Mouse (Mus musculus): ENCODE data around the gene Adgre5. TPM values are rescaled to one million over a fixed set of nuclear protein-coding genes. Genes with fewer than 3 reads are reported as not detected.

Gene Adgre5
- polyA plus RNA-seq, 1 experiment from 2014 or later: 13.4 TPM

DNA sequence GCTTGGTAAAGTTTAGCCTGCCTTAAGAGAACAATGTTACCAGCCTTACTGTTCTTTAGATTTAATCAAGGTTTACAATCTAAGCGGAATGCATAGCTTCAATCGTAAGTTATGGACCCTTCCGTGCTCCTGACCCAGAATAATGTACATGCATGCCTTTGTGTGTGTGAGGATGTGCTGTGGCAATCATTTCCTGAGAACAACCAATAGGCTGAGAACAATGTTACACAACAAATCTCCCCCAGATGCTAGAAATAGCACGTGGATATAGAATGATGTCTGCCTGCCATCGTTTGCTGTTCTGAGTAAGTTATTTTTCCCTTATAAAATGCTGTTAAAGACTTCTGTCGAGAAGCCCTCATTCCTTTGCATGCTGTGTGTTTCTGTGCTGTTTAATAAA is 8.2 kb downstream of the Adgre5 start:
- no peaks in the 10 kb centered on the region for H3K36me3 ChIP-seq
- H3K4me1 ChIP-seq (replicated peaks): no peaks in the 10 kb centered on the region
- H3K4me2 ChIP-seq: no peak overlapping the region
- no peak for ATAC-seq (ENCODE audit: low FRiP score, low read depth)
- H3K4me3 ChIP-seq: no peak overlapping the region
- H3K9ac ChIP-seq: no peak overlapping the region
- H3K27ac ChIP-seq (replicated peaks): no peak overlapping the region
- WGBS: 86% methylated on average over 6 of the region's 6 CpGs
- H3K9me3 ChIP-seq: no peaks in the 10 kb centered on the region
- H3K27me3 ChIP-seq: no peaks in the 10 kb centered on the region

DNA sequence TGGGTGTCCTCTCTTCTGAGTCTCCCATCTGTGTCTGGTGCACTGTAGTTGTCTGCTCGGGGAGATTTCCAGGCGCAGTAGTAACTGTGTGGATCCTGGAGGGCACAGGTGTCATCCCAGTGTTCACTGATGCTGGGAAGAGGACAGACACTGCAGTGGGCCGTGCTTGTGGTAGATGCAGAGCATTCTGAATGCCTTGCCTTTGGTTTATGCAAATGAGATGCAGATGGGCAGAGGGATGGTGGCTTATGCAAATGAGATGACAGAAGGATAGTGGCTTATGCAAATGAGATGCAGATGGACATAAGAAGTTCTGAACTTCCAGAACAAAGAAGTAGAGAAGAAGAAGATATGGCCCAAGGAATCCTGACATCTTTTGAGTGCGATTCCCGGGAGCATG is 9.2 kb downstream of the Adgre5 start:
- Histone ChIP-seq H3K36me3 (no peaks in the 10 kb centered on the region), H3K27ac (replicated peaks) (no peak overlapping the region), H3K27me3 (no peaks in the 10 kb centered on the region), H3K4me2 (no peak overlapping the region), H3K9ac (no peak overlapping the region), H3K4me1 (replicated peaks) (no peaks in the 10 kb centered on the region), H3K9me3 (no peaks in the 10 kb centered on the region), H3K4me3 (no peak overlapping the region)
- no peak for ATAC-seq (ENCODE audit: low FRiP score, low read depth)
- 72% methylated on average over 5 of the region's 5 CpGs for whole genome bisulfite sequencing

DNA sequence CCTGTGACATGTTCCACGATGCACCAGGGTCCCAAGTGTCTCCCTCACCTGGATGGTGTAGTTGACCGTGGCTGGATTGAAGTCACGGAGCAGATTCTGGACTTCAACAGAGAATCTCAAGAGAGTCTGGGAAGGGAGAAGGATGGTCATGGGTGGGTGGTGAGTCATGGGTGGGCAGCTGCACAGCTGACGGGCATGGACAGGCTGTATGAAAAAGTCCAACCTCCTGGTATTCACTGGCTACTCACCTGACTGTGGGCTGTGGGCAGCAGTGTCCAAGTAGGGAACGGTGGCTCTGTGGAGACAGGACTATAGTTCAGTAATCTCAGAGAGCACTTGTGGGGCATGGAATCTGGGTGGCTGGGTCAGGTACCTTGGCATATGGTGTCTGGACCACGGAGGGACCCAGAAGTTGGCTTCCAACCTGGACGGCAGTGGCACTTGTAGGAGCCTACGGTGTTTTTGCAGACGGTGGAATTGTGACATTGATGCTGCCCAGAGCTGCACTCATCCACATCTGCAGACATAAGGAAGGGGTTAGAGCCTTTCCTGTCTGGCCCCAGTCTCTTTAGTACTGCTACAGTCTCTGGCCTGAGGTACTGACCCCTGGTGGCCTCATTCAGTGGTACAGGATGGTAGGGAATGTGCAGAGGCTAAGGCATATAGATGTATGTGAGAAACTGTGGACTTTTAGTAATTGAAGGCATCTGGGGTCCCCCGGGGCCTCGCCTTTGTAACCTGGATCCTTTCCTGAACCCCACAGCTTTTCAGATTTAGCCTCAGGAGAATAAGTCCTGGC is 11.9 kb downstream of the Adgre5 start:
- Histone ChIP-seq H3K4me2 (no peak overlapping the region), H3K27ac (replicated peaks) (no peak overlapping the region), H3K36me3 (peaks cover 17% of the 10 kb centered on the region), H3K27me3 (no peaks in the 10 kb centered on the region), H3K9ac (no peak overlapping the region), H3K4me3 (no peak overlapping the region), H3K9me3 (no peaks in the 10 kb centered on the region), H3K4me1 (replicated peaks) (no peaks in the 10 kb centered on the region)
- ATAC-seq (ENCODE audit: low FRiP score, low read depth): no peak
- WGBS: 86% methylated on average over 11 of the region's 11 CpGs

DNA sequence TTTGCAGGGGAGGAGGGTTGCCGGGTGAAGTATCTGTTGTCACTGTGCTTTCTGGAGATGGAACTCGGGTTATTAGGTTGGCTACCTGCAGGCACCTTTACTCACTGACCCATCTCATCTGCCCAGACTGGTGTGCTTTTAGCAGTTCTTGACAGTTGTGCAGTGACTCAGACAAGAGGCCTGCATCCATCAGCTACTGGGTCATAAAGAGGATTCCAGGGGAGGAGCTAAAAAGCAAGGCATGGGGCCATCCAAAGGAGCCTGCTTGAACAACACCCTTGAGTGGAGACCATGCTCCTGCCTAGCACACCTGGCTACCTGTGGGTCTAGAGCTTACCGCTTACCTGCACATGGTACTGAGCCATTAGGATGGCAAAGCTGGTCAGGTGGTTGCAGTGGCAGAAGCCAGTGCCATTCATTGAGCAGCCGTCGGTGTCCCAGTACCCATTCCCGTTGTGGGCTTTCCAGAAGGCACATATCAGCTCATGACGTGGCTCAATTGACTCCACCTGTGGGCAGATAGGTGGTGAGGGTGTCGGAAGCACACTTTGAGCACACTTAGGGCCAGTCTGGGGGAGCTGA is 15.5 kb downstream of the Adgre5 start:
- H3K36me3 ChIP-seq: peaks cover 51% of the 10 kb centered on the region
- no peak overlapping the region for H3K9ac ChIP-seq
- H3K27me3 ChIP-seq: no peaks in the 10 kb centered on the region
- H3K9me3 ChIP-seq: no peaks in the 10 kb centered on the region
- no peak for ATAC-seq (ENCODE audit: low FRiP score, low read depth)
- no peak overlapping the region for H3K4me3 ChIP-seq
- no peak overlapping the region for H3K27ac ChIP-seq (replicated peaks)
- H3K4me2 ChIP-seq: no peak overlapping the region
- WGBS: 97% methylated on average over 8 of the region's 8 CpGs
- H3K4me1 ChIP-seq (replicated peaks): no peaks in the 10 kb centered on the region

DNA sequence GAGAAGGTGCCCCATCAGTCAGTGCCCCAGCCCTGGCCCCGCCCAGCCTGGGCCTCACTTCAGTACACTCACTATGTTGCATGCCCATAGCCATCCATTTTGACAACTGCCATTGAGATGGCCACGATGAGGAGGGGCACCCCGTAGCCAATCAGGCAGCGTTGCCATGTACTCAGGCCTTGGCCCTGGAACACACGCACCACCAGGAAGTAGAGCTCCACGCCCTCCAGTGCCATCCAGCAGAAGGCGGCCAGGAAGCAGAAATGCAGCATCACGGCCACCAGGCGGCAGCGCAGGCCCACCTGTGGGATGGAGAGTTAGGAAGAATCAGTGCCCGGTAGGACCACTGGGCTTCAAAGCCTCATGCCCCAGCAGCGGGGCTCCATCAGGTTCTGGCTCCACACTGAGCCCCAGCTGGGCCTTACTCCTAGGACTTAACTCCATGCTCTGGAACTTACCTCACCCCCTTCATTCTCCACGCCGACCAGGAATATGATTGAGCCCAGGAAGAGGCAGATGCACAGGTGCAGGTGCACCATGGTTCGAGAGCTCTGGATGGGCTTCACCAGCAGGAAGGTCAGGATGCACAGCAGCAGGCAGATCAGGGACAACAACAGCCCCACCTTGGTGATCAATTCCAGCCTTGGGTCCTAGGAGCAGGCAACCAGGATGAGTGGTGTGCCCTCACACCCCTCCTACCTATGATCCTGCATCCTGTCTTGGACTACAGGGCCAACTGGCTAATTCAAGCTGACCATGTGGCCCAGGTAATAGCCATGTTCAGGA is 16.2 kb downstream of the Adgre5 start:
- H3K27me3 ChIP-seq: no peaks in the 10 kb centered on the region
- 49% methylated on average over 15 of the region's 15 CpGs for WGBS

DNA sequence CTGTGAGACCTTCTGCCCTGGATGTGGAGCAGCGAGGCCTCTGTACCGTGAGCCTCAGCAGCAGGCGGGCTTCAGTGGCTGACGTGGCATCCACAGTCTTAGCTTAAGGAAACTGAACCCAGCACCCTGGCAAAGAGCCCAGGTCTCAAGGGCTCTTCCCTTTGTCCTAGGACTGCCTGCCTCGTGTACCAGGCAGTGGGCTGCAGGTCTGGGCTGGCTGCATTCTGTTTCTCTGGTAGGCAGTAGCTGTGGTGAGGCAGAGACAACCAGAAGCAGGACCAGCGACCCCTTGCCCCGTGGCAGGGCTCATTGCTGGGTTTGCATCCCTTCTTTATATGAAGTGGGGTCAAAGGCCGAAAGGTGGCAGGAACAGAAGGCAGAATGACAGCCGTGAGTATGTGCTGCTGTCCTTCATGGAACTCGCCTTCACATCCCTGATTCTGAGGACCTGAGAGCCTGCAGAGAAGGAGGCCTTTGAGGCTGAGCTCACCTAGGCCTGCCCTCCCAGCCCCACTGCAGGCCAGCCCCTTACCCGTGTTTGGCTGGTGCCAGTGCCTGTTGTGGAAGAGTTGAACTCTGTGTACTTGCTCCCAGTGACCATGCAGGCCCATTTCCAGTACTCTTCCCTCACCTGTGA is 17.6 kb downstream of the Adgre5 start:
- no peak overlapping the region for H3K4me3 ChIP-seq
- no peak overlapping the region for H3K4me2 ChIP-seq
- H3K36me3 ChIP-seq: peaks cover 64% of the 10 kb centered on the region
- no peak overlapping the region for H3K9ac ChIP-seq
- no peaks in the 10 kb centered on the region for H3K9me3 ChIP-seq
- ATAC-seq (ENCODE audit: low FRiP score, low read depth): no peak
- H3K27me3 ChIP-seq: no peaks in the 10 kb centered on the region
- H3K4me1 ChIP-seq (replicated peaks): no peaks in the 10 kb centered on the region; the same call in 1 of the 2 replicates
- H3K27ac ChIP-seq (replicated peaks): no peak overlapping the region
- WGBS: 84% methylated on average over 11 of the region's 11 CpGs

More for the DNA sequence above, 16.2 kb downstream of the Adgre5 start:
- peak; percentile 54; the same call in 1 of the 2 replicates for ATAC-seq (ENCODE audit: low FRiP score, low read depth)
- Histone ChIP-seq H3K4me1 (replicated peaks) (no peaks in the 10 kb centered on the region), H3K4me2 (no peak overlapping the region), H3K9me3 (no peaks in the 10 kb centered on the region), H3K27ac (replicated peaks) (no peak overlapping the region), H3K36me3 (peaks cover 58% of the 10 kb centered on the region), H3K9ac (no peak overlapping the region), H3K4me3 (no peak overlapping the region)

DNA sequence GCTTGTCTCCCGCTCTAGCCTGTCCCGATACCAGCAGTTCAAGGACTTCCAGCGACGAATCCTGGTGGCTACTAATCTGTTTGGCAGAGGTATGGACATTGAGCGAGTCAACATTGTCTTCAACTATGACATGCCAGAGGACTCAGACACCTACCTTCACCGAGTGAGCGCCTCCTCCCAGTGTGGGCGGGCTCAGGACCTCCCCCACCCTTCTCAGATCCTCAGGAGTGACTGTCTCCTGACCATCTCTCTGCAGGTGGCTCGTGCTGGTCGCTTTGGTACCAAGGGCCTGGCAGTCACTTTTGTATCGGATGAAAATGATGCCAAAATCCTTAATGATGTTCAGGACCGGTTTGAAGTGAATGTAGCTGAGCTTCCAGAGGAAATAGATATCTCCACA is 18.5 kb downstream of the Adgre5 start:
- no peak overlapping the region for H3K4me3 ChIP-seq

DNA sequence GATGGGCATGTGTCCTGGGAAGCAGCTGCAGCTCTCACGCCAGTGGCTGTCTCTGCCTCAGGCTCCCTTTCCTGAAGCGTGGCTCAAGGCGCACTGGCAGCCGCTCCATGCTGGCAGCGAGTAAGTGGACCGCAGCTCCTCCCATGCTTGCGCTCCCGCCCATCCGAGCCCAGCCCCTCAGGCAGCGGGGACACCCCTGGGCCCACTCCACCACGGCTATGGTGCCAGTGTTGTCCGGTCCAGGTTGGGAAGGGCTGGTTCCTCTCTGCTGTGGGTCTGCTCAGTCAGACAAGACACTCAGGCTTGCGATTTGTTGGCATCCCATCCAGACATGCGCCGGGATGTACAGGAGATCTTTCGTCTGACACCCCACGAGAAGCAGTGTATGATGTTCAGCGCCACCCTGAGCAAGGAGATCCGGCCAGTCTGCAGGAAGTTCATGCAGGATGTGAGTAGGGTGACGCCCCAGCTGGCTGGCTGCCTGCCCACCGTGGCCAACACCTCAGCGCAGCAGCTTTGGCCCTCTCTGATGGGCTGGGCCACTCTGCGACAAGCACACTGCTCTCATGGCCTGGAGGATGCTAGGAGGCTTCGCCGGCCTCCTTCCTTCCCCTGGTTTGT is 19.6 kb downstream of the Adgre5 start:
- Histone ChIP-seq H3K9me3 (no peaks in the 10 kb centered on the region), H3K9ac (no peak overlapping the region), H3K27me3 (no peaks in the 10 kb centered on the region), H3K4me1 (replicated peaks) (peaks cover 10% of the 10 kb centered on the region), H3K27ac (replicated peaks) (no peak overlapping the region), H3K4me2 (no peak overlapping the region), H3K36me3 (peaks cover 64% of the 10 kb centered on the region), H3K4me3 (no peak overlapping the region)
- WGBS: 93% methylated on average over 25 of the region's 25 CpGs
- no peak for ATAC-seq (ENCODE audit: low FRiP score, low read depth)

More for the DNA sequence above, 18.5 kb downstream of the Adgre5 start:
- Histone ChIP-seq H3K27ac (replicated peaks) (no peak overlapping the region), H3K4me1 (replicated peaks) (no peaks in the 10 kb centered on the region; the same call in 1 of the 2 replicates), H3K9me3 (no peaks in the 10 kb centered on the region), H3K36me3 (peaks cover 64% of the 10 kb centered on the region), H3K9ac (no peak overlapping the region), H3K27me3 (no peaks in the 10 kb centered on the region), H3K4me2 (no peak overlapping the region)
- 90% methylated on average over 12 of the region's 12 CpGs for WGBS
- no peak for ATAC-seq (ENCODE audit: low FRiP score, low read depth)

DNA sequence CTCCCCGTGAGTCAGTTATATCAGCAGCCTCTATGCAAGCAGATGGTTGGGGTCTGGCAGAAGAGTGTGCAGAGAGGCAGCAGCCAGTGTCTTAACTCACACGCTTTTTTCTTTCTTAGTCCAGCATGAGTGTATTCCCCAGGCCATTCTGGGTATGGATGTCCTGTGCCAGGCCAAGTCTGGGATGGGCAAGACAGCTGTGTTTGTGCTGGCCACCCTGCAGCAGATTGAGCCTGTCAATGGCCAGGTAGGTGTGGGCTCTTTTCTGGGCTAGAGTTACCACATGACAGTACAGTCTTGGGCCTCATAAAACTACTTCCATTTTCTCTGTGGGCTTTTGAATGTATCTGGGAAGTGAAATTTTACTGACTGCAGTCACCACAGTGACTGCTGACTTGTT is 21.4 kb downstream of the Adgre5 start:
- Histone ChIP-seq H3K27ac (replicated peaks) (no peak overlapping the region), H3K9ac (no peak overlapping the region), H3K4me3 (no peak overlapping the region), H3K4me2 (no peak overlapping the region), H3K36me3 (peaks cover 50% of the 10 kb centered on the region), H3K27me3 (no peaks in the 10 kb centered on the region), H3K9me3 (no peaks in the 10 kb centered on the region), H3K4me1 (replicated peaks) (peaks cover 18% of the 10 kb centered on the region)
- ATAC-seq (ENCODE audit: low FRiP score, low read depth): no peak
- WGBS: 91% methylated on average over 2 of the region's 2 CpGs

DNA sequence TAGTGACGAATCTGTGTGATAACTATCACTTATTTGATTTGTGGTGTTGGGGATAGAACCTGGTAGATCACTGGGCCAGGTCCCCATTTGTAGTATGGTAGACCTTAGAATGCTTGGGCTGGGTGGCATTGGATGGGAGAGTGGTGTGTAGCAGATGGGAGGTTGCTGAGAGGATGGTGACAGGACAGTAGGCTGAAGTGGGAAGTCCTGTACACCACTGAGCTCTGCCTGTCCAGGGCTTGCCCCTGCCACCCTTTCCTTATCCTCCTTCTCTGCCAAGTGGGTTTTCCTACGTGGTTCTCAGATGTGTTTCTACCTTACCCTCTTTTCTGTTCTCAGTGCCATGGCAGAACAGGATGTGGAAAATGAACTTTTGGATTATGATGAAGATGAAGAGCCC is 22.1 kb downstream of the Adgre5 start:
- WGBS: 92% methylated on average over 2 of the region's 2 CpGs
- Histone ChIP-seq H3K27me3 (no peaks in the 10 kb centered on the region), H3K9ac (no peak overlapping the region), H3K4me2 (no peak overlapping the region), H3K4me3 (no peak overlapping the region), H3K9me3 (no peaks in the 10 kb centered on the region), H3K4me1 (replicated peaks) (peaks cover 18% of the 10 kb centered on the region), H3K36me3 (peaks cover 47% of the 10 kb centered on the region), H3K27ac (replicated peaks) (no peak overlapping the region)
- no peak for ATAC-seq (ENCODE audit: low FRiP score, low read depth)

DNA sequence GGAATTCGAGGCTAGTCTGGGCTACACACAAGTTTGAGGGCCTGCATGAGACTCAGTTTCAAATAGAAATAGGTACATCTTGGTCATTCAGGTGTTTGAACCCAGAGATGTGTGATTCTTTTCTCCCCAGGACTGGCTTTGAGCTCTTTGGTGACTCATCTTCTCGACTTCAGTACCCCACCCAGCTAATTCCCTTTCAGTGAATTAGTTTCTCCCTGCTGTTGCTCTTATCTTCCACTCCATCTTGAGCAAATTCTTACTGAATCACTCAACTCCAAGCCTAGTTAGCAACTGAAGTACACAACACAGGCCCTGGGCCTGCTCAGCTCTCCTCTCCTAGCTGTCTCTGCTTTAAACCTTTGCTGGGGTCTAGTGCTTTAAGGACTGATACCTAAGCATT is 24.6 kb downstream of the Adgre5 start:
- no peak for ATAC-seq (ENCODE audit: low FRiP score, low read depth)
- Histone ChIP-seq H3K4me3 (peak overlapping the region; percentile 80; the same call in 1 of the 2 replicates), H3K36me3 (peaks cover 23% of the 10 kb centered on the region), H3K9ac (no peak overlapping the region), H3K27ac (replicated peaks) (no peak overlapping the region), H3K9me3 (no peaks in the 10 kb centered on the region), H3K27me3 (no peaks in the 10 kb centered on the region), H3K4me2 (peak overlapping the region; percentile 89), H3K4me1 (replicated peaks) (peaks cover 18% of the 10 kb centered on the region)
- WGBS: 77% methylated on average over 2 of the region's 2 CpGs
